Mouse (Mus musculus) activated CD4-positive, CD25-positive, alpha-beta regulatory T cell, adult 4 months (primary cell): ENCODE measurements around the gene Znhit2. TPM values are rescaled to one million over a fixed set of nuclear protein-coding genes. Genes with fewer than 3 reads are reported as not detected.

Source experiments
- ATAC-seq: one replicate; pipeline ENCODE4 v1.8.0; 2017
- polyA plus RNA-seq, 2 experiments: library from polyadenylated mRNA; unstranded; fragments of 100-300 nt; shearing (Covaris generic); gene quantifications; one replicate each; pipeline ENCODE4 v1.2.1; 2017

Gene Znhit2
- polyA plus RNA-seq, 2 experiments from 2014 or later, result 10.3 to 11.0 TPM

- no peak for ATAC-seq
Observed at GRCm38 (mm10) chr19:6073889-6074288, 12.9 kb downstream of the Znhit2 start.

GRCm38 (mm10) chr19:6076564-6077393 is 15.8 kb downstream of the Znhit2 start, which contains the start of gene Vps51:
Gene Vps51 (minus strand): TSS chr19:6077231.
- ATAC-seq, result peak; percentile 93

GRCm38 (mm10) chr19:6079983-6080480 is 19.0 kb downstream of the Znhit2 start, which contains the start of gene Tmem262:
Gene Tmem262 (plus strand): TSS chr19:6080033.
- no peak for ATAC-seq

- ATAC-seq, result no peak
Observed at GRCm38 (mm10) chr19:6082156-6082555, 21.2 kb downstream of the Znhit2 start, which contains the start of gene Gm28374. Gene Gm28374 (minus strand): TSS chr19:6082256.

- peak; percentile 88 for ATAC-seq
Observed at GRCm38 (mm10) chr19:6084478-6085248, 23.7 kb downstream of the Znhit2 start, which contains the start of the genes Zfpl1 and Cdca5. Gene Zfpl1 (minus strand): TSS chr19:6084956. Gene Cdca5 (plus strand): TSS chr19:6084983.

- ATAC-seq, result peak; percentile 86
Observed at GRCm38 (mm10) chr19:6085417-6085879, 24.5 kb downstream of the Znhit2 start.

GRCm38 (mm10) chr19:6088841-6089240 is 27.8 kb downstream of the Znhit2 start:
- no peak for ATAC-seq

- ATAC-seq, result no peak
Observed at GRCm38 (mm10) chr19:6094119-6094518, 33.1 kb downstream of the Znhit2 start, which contains the start of gene AC131692.1. Gene AC131692.1 (plus strand): TSS chr19:6094419.

GRCm38 (mm10) chr19:6097847-6098246 is 36.9 kb downstream of the Znhit2 start:
- no peak for ATAC-seq

- ATAC-seq, result no peak
Observed at GRCm38 (mm10) chr19:6101186-6101585, 40.2 kb downstream of the Znhit2 start.

- ATAC-seq, result no peak
Observed at GRCm38 (mm10) chr19:6102169-6102853, 41.3 kb downstream of the Znhit2 start.

GRCm38 (mm10) chr19:6104476-6104875 is 43.5 kb downstream of the Znhit2 start:
- no peak for ATAC-seq

GRCm38 (mm10) chr19:6105586-6105985 is 44.6 kb downstream of the Znhit2 start, which contains the start of gene Naaladl1:
Gene Naaladl1 (plus strand): TSS chr19:6105782.
- no peak for ATAC-seq

Other genes starting within 250 kb of the Znhit2 start
- gene Frmd8, start 185.9 kb upstream of the Znhit2 start, polyA plus RNA-seq, result 10 to 100 TPM; 70.6 to 78.6 TPM
- 10 to 100 TPM; 43.3 to 60.2 TPM for gene Slc25a45, start 183.4 kb upstream of the Znhit2 start, polyA plus RNA-seq
- gene Tigd3, start 167.0 kb upstream of the Znhit2 start, polyA plus RNA-seq, result under 1 TPM; 0.29 to 0.58 TPM
- gene Dpf2, start 148.2 kb upstream of the Znhit2 start, polyA plus RNA-seq, result 100 to 1,000 TPM; 123 to 178 TPM
- under 1 TPM in 1 of 2 experiments, not detected in 1; 0.25 TPM for gene Cdc42ep2, start 136.4 kb upstream of the Znhit2 start, polyA plus RNA-seq
- 10 to 100 TPM; 16.5 to 17.5 TPM for gene Pola2, start 97.0 kb upstream of the Znhit2 start, polyA plus RNA-seq
- not detected for gene Slc22a20, start 75.0 kb upstream of the Znhit2 start, polyA plus RNA-seq
- gene Capn1, start 45.3 kb upstream of the Znhit2 start, polyA plus RNA-seq, result 10 to 100 TPM; 48.8 to 56.7 TPM
- 10 to 100 TPM; 12.2 to 15.7 TPM for gene Syvn1, start 14.6 kb upstream of the Znhit2 start, polyA plus RNA-seq
- 10 to 100 TPM; 31.3 to 38.5 TPM for gene Mrpl49, start 3.4 kb upstream of the Znhit2 start, polyA plus RNA-seq
- gene Fau, start 3.3 kb upstream of the Znhit2 start, polyA plus RNA-seq, result 1,000 to 10,000 TPM; 2,454 to 3,437 TPM
- gene Tm7sf2, start 7.2 kb downstream of the Znhit2 start, polyA plus RNA-seq, result 1 to 10 TPM; 5.4 to 9.2 TPM
- gene Vps51, start 16.0 kb downstream of the Znhit2 start, polyA plus RNA-seq, result 10 to 100 TPM; 34.1 to 34.6 TPM
- not detected for gene Tmem262, start 18.8 kb downstream of the Znhit2 start, polyA plus RNA-seq
- under 1 TPM in 1 of 2 experiments, not detected in 1; 0.69 TPM for gene Gm28374, start 21.1 kb downstream of the Znhit2 start, polyA plus RNA-seq
- gene Zfpl1, start 23.8 kb downstream of the Znhit2 start, polyA plus RNA-seq, result 10 to 100 TPM; 26.9 to 43.8 TPM
- 1 to 10 TPM; 6.7 to 9.3 TPM for gene Cdca5, start 23.8 kb downstream of the Znhit2 start, polyA plus RNA-seq
- not detected for gene AC131692.1, start 33.2 kb downstream of the Znhit2 start, polyA plus RNA-seq
- not detected for gene Naaladl1, start 44.6 kb downstream of the Znhit2 start, polyA plus RNA-seq
- gene Sac3d1, start 57.5 kb downstream of the Znhit2 start, polyA plus RNA-seq, result 1 to 10 TPM; 2.5 to 2.6 TPM
- gene Snx15, start 67.1 kb downstream of the Znhit2 start, polyA plus RNA-seq, result 10 to 100 TPM; 17.4 to 25.2 TPM
- gene Batf2, start 79.8 kb downstream of the Znhit2 start, polyA plus RNA-seq, result not detected
- gene Arl2, start 80.4 kb downstream of the Znhit2 start, polyA plus RNA-seq, result 10 to 100 TPM; 16.9 to 20.1 TPM
- gene Majin, start 123.2 kb downstream of the Znhit2 start, polyA plus RNA-seq, result under 1 TPM in 1 of 2 experiments, not detected in 1; 0.60 TPM
- not detected for gene Gpha2, start 165.2 kb downstream of the Znhit2 start, polyA plus RNA-seq
- 1 to 10 TPM; 1.4 to 1.5 TPM for gene Ppp2r5b, start 174.7 kb downstream of the Znhit2 start, polyA plus RNA-seq
- 10 to 100 TPM in 1 of 2 experiments, 1 to 10 TPM in 1; 7.4 to 17.2 TPM for gene Atg2a, start 180.5 kb downstream of the Znhit2 start, polyA plus RNA-seq
- 10 to 100 TPM; 11.0 to 15.2 TPM for gene Ehd1, start 215.5 kb downstream of the Znhit2 start, polyA plus RNA-seq
- under 1 TPM; 0.11 to 0.17 TPM for gene Cdc42bpg, start 245.3 kb downstream of the Znhit2 start, polyA plus RNA-seq